Mouse (Mus musculus): Measurements from ENCODE around the gene Rtl1. TPM values are rescaled to one million over a fixed set of nuclear protein-coding genes. Genes with fewer than 3 reads are reported as not detected.

Gene Rtl1
- polyA plus RNA-seq, 1 experiment = 0.02 TPM

- H3K4me1 ChIP-seq (ENCODE audit: control insufficient read depth, insufficient read depth, low read length) = no peaks in the 10 kb centered on the region
- TF ChIP-seq POLR2A (IDR thresholded peaks at IDR 0.05; ENCODE audit: extremely low read depth, insufficient read depth, low read length) (peak; percentile 81), CTCF (IDR thresholded peaks at IDR 0.05; ENCODE audit: extremely low read depth, insufficient read depth, low read length) (no peak)
- peak overlapping the region; percentile 91 for H3K27ac ChIP-seq (ENCODE audit: insufficient read depth, low read length)
Observed at GRCm38 (mm10) chr12:109540739-109541539, 59.2 kb downstream of the Rtl1 start.

GRCm38 (mm10) chr12:109539950-109540349, 60.2 kb downstream of the Rtl1 start:
- Histone ChIP-seq H3K4me1 (ENCODE audit: control insufficient read depth, insufficient read depth, low read length) (no peaks in the 10 kb centered on the region), H3K4me3 (ENCODE audit: insufficient read depth, low read length) (peak overlapping the region; percentile 78), H3K27ac (ENCODE audit: insufficient read depth, low read length) (peak overlapping the region; percentile 84; the same call in 1 of the 2 replicates)
- TF ChIP-seq CTCF (IDR thresholded peaks at IDR 0.05; ENCODE audit: extremely low read depth, insufficient read depth, low read length) = no peak
- TF ChIP-seq POLR2A (IDR thresholded peaks at IDR 0.05; ENCODE audit: extremely low read depth, insufficient read depth, low read length) = no peak

More at GRCm38 (mm10) chr12:109540739-109541539, 59.2 kb downstream of the Rtl1 start:
- peak overlapping the region; percentile 78 for H3K4me3 ChIP-seq (ENCODE audit: insufficient read depth, low read length)

Other genes with a start within 250 kb of the Rtl1 start
- 1.2 and 1.5 TPM in 2 replicates for gene Dlk1, start 147.5 kb downstream of the Rtl1 start, polyA plus RNA-seq (2012; rRNA removed)

Data from cortical plate, adult 2 months (tissue).